Mouse (Mus musculus) kidney, adult 18-20 months (tissue): Measurements from ENCODE around the gene Senp8.
"Not testable (repeated sequence)": the region's sequence is repeated elsewhere in the genome, so short reads cannot be mapped to it uniquely, and the experiment has no call there.

Experiments
- DNase-seq: peaks from one replicate; pipeline ENCODE4 v3.0.0; 2021

Senp8 gene

GRCm38 (mm10) chr9:59750267-59751065 is at the start of gene Senp8, which contains the start of gene Myo9a:
TSS of gene Senp8 (minus strand) at chr9:59750710.
TSS of gene Myo9a (plus strand) at chr9:59750896.
- DNase-seq: peak; percentile 100

- not testable (repeated sequence) for DNase-seq
Observed at GRCm38 (mm10) chr9:59766966-59767461, 16.5 kb upstream of the Senp8 start.

- DNase-seq: no peak
Observed at GRCm38 (mm10) chr9:59760515-59760914, 10.0 kb upstream of the Senp8 start.

GRCm38 (mm10) chr9:59757016-59757415 is 6.5 kb upstream of the Senp8 start:
- DNase-seq: not testable (repeated sequence)

GRCm38 (mm10) chr9:59755199-59755598 is 4.7 kb upstream of the Senp8 start:
- DNase-seq: no peak

- no peak for DNase-seq
Observed at GRCm38 (mm10) chr9:59751966-59752365, 1.5 kb upstream of the Senp8 start.

GRCm38 (mm10) chr9:59751066-59751581 is 614 bp upstream of the Senp8 start:
- peak; percentile 98 for DNase-seq

GRCm38 (mm10) chr9:59749581-59750265 is 787 bp downstream of the Senp8 start:
- no peak for DNase-seq

- DNase-seq: no peak
Observed at GRCm38 (mm10) chr9:59748969-59749368, 1.5 kb downstream of the Senp8 start.

- DNase-seq: no peak
Observed at GRCm38 (mm10) chr9:59748387-59748786, 2.1 kb downstream of the Senp8 start.

GRCm38 (mm10) chr9:59743903-59744302 is 6.6 kb downstream of the Senp8 start:
- no peak for DNase-seq

- DNase-seq: no peak
Observed at GRCm38 (mm10) chr9:59740593-59740992, 9.9 kb downstream of the Senp8 start.

GRCm38 (mm10) chr9:59735394-59735793 is 15.1 kb downstream of the Senp8 start:
- no peak for DNase-seq

GRCm38 (mm10) chr9:59733075-59733474 is 17.4 kb downstream of the Senp8 start:
- no peak for DNase-seq

- DNase-seq: no peak
Observed at GRCm38 (mm10) chr9:59731136-59731535, 19.4 kb downstream of the Senp8 start.

- DNase-seq: peak; percentile 61
Observed at GRCm38 (mm10) chr9:59727569-59728286, 22.8 kb downstream of the Senp8 start.

- DNase-seq: no peak
Observed at GRCm38 (mm10) chr9:59725515-59725914, 25.0 kb downstream of the Senp8 start.

GRCm38 (mm10) chr9:59723791-59724442 is 26.6 kb downstream of the Senp8 start:
- DNase-seq: peak; percentile 89

- DNase-seq: peak; percentile 83
Observed at GRCm38 (mm10) chr9:59723096-59723657, 27.3 kb downstream of the Senp8 start.

- no peak for DNase-seq
Observed at GRCm38 (mm10) chr9:59721144-59721543, 29.4 kb downstream of the Senp8 start.

- no peak for DNase-seq
Observed at GRCm38 (mm10) chr9:59718237-59718636, 32.3 kb downstream of the Senp8 start.

GRCm38 (mm10) chr9:59716275-59716898 is 34.1 kb downstream of the Senp8 start:
- DNase-seq: peak; percentile 75
